Mouse (Mus musculus): ENCODE measurements around the gene Ppp1r27.
"Not testable (repeated sequence)": the region's sequence is repeated elsewhere in the genome, so short reads cannot be mapped to it uniquely, and the experiment has no call there.

Gene Ppp1r27

GRCm38 (mm10) chr11:120575046-120575445 is 24.1 kb upstream of the Ppp1r27 start:
- DNase-seq (ENCODE audit: low spot score), result no peak

GRCm38 (mm10) chr11:120574278-120574600 is 23.3 kb upstream of the Ppp1r27 start:
- no peak for DNase-seq (ENCODE audit: low spot score)

GRCm38 (mm10) chr11:120573585-120574277 is 22.8 kb upstream of the Ppp1r27 start:
- no peak for DNase-seq (ENCODE audit: low spot score)

GRCm38 (mm10) chr11:120572752-120573584 is 22.0 kb upstream of the Ppp1r27 start, which contains the start of gene P4hb:
Gene P4hb, minus strand, starts transcription at chr11:120573253.
- DNase-seq (ENCODE audit: low spot score), result peak; percentile 100

- DNase-seq (ENCODE audit: low spot score), result no peak
These were observed 21.5 kb upstream of the Ppp1r27 start for GRCm38 (mm10) chr11:120572417-120572751.

- peak; percentile 13 for DNase-seq (ENCODE audit: low spot score)
These were observed 21.0 kb upstream of the Ppp1r27 start for GRCm38 (mm10) chr11:120571754-120572416.

GRCm38 (mm10) chr11:120571122-120571521 is 20.2 kb upstream of the Ppp1r27 start:
- DNase-seq (ENCODE audit: low spot score), result no peak

- no peak for DNase-seq (ENCODE audit: low spot score)
These were observed 17.4 kb upstream of the Ppp1r27 start for GRCm38 (mm10) chr11:120568324-120568723.

- no peak for DNase-seq (ENCODE audit: low spot score)
These were observed 14.2 kb upstream of the Ppp1r27 start for GRCm38 (mm10) chr11:120565114-120565513.

GRCm38 (mm10) chr11:120562949-120563348 is 12.0 kb upstream of the Ppp1r27 start:
- DNase-seq (ENCODE audit: low spot score), result no peak

GRCm38 (mm10) chr11:120560952-120561728 is 10.2 kb upstream of the Ppp1r27 start:
- no peak for DNase-seq (ENCODE audit: low spot score)

GRCm38 (mm10) chr11:120558843-120559242 is 7.9 kb upstream of the Ppp1r27 start:
- not testable (repeated sequence) for DNase-seq (ENCODE audit: low spot score)

GRCm38 (mm10) chr11:120555260-120555659 is 4.3 kb upstream of the Ppp1r27 start:
- no peak for DNase-seq (ENCODE audit: low spot score)

- DNase-seq (ENCODE audit: low spot score), result no peak
These were observed 3.9 kb upstream of the Ppp1r27 start for GRCm38 (mm10) chr11:120554834-120555233.

- DNase-seq (ENCODE audit: low spot score), result no peak
These were observed 1.8 kb upstream of the Ppp1r27 start for GRCm38 (mm10) chr11:120552736-120553135.

- no peak for DNase-seq (ENCODE audit: low spot score)
These were observed 734 bp downstream of the Ppp1r27 start for GRCm38 (mm10) chr11:120549986-120550809.

- DNase-seq (ENCODE audit: low spot score), result peak; percentile 93
These were observed 1.6 kb downstream of the Ppp1r27 start, which contains the start of gene Mcrip1 for GRCm38 (mm10) chr11:120549168-120549945. Gene Mcrip1, minus strand, starts transcription at chr11:120549727.

GRCm38 (mm10) chr11:120548786-120549167 is 2.2 kb downstream of the Ppp1r27 start:
- no peak for DNase-seq (ENCODE audit: low spot score)

GRCm38 (mm10) chr11:120548214-120548613 is 2.7 kb downstream of the Ppp1r27 start:
- no peak for DNase-seq (ENCODE audit: low spot score)

- no peak for DNase-seq (ENCODE audit: low spot score)
These were observed 3.5 kb downstream of the Ppp1r27 start for GRCm38 (mm10) chr11:120547469-120547868.

All from retina, embryonic 14.5 days (tissue).